Mouse (Mus musculus): Measurements from ENCODE around the gene Rps6kl1. TPM values are rescaled to one million over a fixed set of nuclear protein-coding genes. Genes with fewer than 3 reads are reported as not detected.
A peak's percentile ranks its signal among the peaks of the same experiment; 100 is the strongest.
"Not testable (repeated sequence)": the region's sequence is repeated elsewhere in the genome, so short reads cannot be mapped to it uniquely, and the experiment has no call there.

Rps6kl1 gene
- polyA plus RNA-seq, 1 experiment: 0.89 TPM

DNA sequence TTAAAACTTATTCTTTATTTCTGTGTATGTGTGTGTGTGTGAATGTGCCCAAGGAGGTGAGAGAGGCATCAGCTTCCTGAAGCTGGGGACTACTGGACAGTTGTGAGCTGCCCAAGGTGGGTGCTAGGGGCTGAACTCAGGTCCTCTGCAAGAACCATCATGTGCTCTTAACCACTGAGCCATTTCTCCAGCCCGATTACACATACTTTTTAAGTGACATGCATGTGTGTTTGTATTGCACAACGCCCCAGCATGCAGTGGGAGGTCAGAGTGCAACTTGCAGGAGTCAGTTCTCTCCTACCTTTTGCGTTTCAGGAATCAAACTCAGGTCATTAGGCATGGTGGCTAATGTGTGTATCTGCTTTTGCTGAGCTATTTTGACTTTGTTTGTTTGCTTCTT lies 1.9 kb upstream of the Rps6kl1 start:
- H3K4me3 ChIP-seq (ENCODE audit: insufficient read depth, low read depth, low read length): no peak overlapping the region
- 70% methylated on average over 3 of the region's 3 CpGs for WGBS
- H3K27me3 ChIP-seq (replicated peaks; ENCODE audit: control insufficient read depth, insufficient read depth, low read length): no peaks in the 10 kb centered on the region
- DNase-seq: no peak
- no peak for TF ChIP-seq POLR2A (IDR thresholded peaks at IDR 0.05; ENCODE audit: low read depth, low read length)
- no peak for TF ChIP-seq CTCF (conservative IDR thresholded peaks at IDR 0.05; ENCODE audit: insufficient read depth, insufficient read length, low read depth, low read length)
- no peaks in the 10 kb centered on the region for H3K36me3 ChIP-seq (ENCODE audit: control insufficient read depth, insufficient read depth, low read length)
- H3K27ac ChIP-seq (ENCODE audit: insufficient read depth, low read depth, low read length): no peak overlapping the region
- H3K4me1 ChIP-seq (ENCODE audit: control insufficient read depth, insufficient read depth, low read length): no peaks in the 10 kb centered on the region

DNA sequence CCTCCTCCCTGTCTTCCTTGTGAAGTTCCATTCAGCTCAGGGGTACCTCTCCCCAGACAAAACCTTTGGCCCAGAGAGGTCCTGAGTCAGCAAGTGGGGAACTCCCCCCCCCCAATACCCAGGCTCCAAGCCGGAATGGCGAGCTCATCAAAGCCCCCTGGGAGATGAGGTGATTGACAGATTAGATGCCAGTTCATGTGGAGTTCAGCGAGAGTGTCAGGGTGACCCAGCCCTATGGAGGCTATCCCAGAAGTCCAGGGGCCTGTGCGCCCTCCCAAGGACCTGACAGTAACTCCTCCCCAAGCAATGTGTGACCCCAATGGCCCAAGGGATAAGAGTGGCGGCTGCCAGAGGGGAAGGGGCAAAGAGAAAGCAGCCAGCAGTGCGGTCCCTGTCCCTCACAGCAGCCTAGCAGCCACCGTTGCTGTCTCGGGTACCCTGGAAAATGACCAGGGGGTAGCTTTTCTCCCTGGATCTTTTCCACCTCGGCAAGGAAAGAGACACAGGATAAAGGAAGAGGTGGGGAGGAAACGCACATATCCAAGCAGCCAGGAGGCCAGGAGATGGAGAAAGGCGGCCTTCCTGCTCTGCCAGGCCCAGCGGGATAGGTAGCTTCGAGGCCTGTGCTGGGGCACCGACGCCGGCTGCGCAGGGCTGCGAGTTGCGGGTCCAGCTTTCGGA lies 603 bp downstream of the Rps6kl1 start:
- no peaks in the 10 kb centered on the region for H3K36me3 ChIP-seq (ENCODE audit: control insufficient read depth, insufficient read depth, low read length)
- H3K4me3 ChIP-seq (ENCODE audit: insufficient read depth, low read depth, low read length): peak overlapping the region; percentile 47
- no peaks in the 10 kb centered on the region for H3K4me1 ChIP-seq (ENCODE audit: control insufficient read depth, insufficient read depth, low read length)
- H3K27me3 ChIP-seq (replicated peaks; ENCODE audit: control insufficient read depth, insufficient read depth, low read length): no peaks in the 10 kb centered on the region
- 28% methylated on average over 20 of the region's 20 CpGs for WGBS
- DNase-seq: no peak
- TF ChIP-seq POLR2A (IDR thresholded peaks at IDR 0.05; ENCODE audit: low read depth, low read length) (no peak), CTCF (conservative IDR thresholded peaks at IDR 0.05; ENCODE audit: insufficient read depth, insufficient read length, low read depth, low read length) (no peak)
- H3K27ac ChIP-seq (ENCODE audit: insufficient read depth, low read depth, low read length): no peak overlapping the region

DNA sequence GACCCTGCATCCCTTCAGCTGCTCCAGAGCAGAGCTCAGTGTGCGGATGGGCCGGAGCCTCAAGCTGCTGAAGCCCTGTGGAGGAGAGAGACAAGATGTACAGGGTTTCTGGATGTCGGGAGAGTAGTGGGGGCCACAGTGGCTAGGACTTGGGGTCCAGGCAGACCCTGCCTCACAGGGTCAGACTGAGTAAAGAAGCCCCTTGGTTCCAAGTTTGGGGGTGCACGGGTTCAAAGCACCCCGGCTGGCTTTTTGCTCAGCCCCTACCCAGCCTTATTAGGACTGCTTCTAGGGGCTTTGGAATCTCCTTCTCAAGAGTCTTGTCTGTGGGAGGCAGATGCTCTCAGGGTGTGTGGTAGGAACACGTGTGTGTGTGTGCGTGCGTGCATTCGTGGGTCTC lies 4.2 kb downstream of the Rps6kl1 start:
- Histone ChIP-seq H3K4me1 (ENCODE audit: control insufficient read depth, insufficient read depth, low read length) (no peaks in the 10 kb centered on the region), H3K27ac (ENCODE audit: insufficient read depth, low read depth, low read length) (no peak overlapping the region), H3K27me3 (replicated peaks; ENCODE audit: control insufficient read depth, insufficient read depth, low read length) (no peaks in the 10 kb centered on the region), H3K4me3 (ENCODE audit: insufficient read depth, low read depth, low read length) (no peak overlapping the region), H3K36me3 (ENCODE audit: control insufficient read depth, insufficient read depth, low read length) (no peaks in the 10 kb centered on the region)
- DNase-seq: no peak
- no peak for TF ChIP-seq CTCF (conservative IDR thresholded peaks at IDR 0.05; ENCODE audit: insufficient read depth, insufficient read length, low read depth, low read length)
- TF ChIP-seq POLR2A (IDR thresholded peaks at IDR 0.05; ENCODE audit: low read depth, low read length): no peak
- WGBS: 82% methylated on average over 9 of the region's 9 CpGs

DNA sequence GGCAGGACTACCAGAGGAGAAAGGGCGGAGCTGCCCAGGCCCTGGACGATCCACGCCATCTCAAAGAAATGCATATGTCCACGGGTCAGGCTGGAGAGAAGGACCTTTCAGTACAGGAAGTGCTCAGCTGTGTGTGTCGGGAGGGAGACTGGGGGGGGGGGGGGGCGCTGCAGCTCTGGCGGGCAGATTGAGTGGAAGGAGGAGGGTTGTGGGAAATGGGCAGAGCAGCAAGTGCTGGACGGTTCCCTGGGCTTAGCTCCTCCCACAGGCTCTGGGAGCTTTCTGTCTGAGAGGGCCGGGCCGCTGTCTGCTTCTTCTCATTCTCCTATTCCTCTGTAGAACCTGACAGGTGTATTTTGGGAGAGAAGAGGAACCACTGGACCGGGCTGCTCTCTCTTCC lies 4.7 kb downstream of the Rps6kl1 start:
- no peaks in the 10 kb centered on the region for H3K36me3 ChIP-seq (ENCODE audit: control insufficient read depth, insufficient read depth, low read length)
- TF ChIP-seq CTCF (conservative IDR thresholded peaks at IDR 0.05; ENCODE audit: insufficient read depth, insufficient read length, low read depth, low read length): no peak
- TF ChIP-seq POLR2A (IDR thresholded peaks at IDR 0.05; ENCODE audit: low read depth, low read length): no peak
- DNase-seq: no peak
- 24% methylated on average over 10 of the region's 11 CpGs for WGBS
- no peak overlapping the region for H3K27ac ChIP-seq (ENCODE audit: insufficient read depth, low read depth, low read length)
- no peaks in the 10 kb centered on the region for H3K4me1 ChIP-seq (ENCODE audit: control insufficient read depth, insufficient read depth, low read length)
- no peaks in the 10 kb centered on the region for H3K27me3 ChIP-seq (replicated peaks; ENCODE audit: control insufficient read depth, insufficient read depth, low read length)
- H3K4me3 ChIP-seq (ENCODE audit: insufficient read depth, low read depth, low read length): no peak overlapping the region

DNA sequence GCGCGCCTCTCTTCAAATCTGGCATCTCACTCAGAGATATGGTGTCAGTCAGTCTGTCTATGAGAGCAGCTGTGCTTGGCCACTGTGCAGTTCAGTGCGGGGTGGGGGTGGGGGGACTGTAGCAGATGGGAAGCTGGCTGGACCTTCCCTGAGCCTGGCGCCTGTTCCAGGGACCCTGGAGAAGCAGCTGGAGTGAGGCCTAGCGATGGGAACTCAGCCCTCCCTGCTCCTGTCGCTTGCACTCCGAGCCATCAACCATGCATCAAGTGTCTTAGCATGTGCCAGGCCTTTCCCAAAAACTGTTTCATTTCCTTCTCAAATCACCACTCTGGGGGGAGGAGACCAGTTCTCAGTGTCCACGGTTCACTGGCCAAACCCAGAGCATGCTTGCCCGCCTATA lies 5.4 kb downstream of the Rps6kl1 start:
- no peak for TF ChIP-seq CTCF (conservative IDR thresholded peaks at IDR 0.05; ENCODE audit: insufficient read depth, insufficient read length, low read depth, low read length)
- 75% methylated on average over 9 of the region's 9 CpGs for WGBS
- no peak for DNase-seq
- no peaks in the 10 kb centered on the region for H3K36me3 ChIP-seq (ENCODE audit: control insufficient read depth, insufficient read depth, low read length)
- no peak overlapping the region for H3K27ac ChIP-seq (ENCODE audit: insufficient read depth, low read depth, low read length)
- no peaks in the 10 kb centered on the region for H3K4me1 ChIP-seq (ENCODE audit: control insufficient read depth, insufficient read depth, low read length)
- no peak overlapping the region for H3K4me3 ChIP-seq (ENCODE audit: insufficient read depth, low read depth, low read length)
- no peaks in the 10 kb centered on the region for H3K27me3 ChIP-seq (replicated peaks; ENCODE audit: control insufficient read depth, insufficient read depth, low read length)

DNA sequence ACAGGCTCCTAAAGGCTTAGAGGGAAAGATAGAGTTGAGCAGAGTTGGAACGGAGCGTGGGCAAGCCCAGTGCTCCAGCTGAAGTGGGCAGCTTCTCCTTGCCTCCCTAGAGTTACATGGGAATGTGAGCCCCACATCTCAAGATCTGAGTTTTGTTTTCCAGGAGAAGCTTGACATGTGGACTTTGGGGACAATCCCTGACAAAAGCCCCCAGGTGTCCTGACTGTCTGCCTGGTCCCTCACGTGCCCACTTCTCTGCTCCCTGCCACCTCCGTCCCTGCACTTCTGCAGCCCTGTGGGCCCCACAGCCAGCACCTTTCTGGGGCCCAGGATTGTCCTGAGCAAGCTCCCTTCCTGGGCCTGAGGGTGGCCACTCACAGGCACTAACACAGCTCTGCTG lies 6.2 kb downstream of the Rps6kl1 start:
- no peak for DNase-seq
- no peaks in the 10 kb centered on the region for H3K4me1 ChIP-seq (ENCODE audit: control insufficient read depth, insufficient read depth, low read length)
- no peak overlapping the region for H3K4me3 ChIP-seq (ENCODE audit: insufficient read depth, low read depth, low read length)
- no peaks in the 10 kb centered on the region for H3K27me3 ChIP-seq (replicated peaks; ENCODE audit: control insufficient read depth, insufficient read depth, low read length)
- TF ChIP-seq POLR2A (IDR thresholded peaks at IDR 0.05; ENCODE audit: low read depth, low read length): no peak
- no peak for TF ChIP-seq CTCF (conservative IDR thresholded peaks at IDR 0.05; ENCODE audit: insufficient read depth, insufficient read length, low read depth, low read length)
- H3K27ac ChIP-seq (ENCODE audit: insufficient read depth, low read depth, low read length): no peak overlapping the region
- 94% methylated on average over 4 of the region's 4 CpGs for WGBS
- H3K36me3 ChIP-seq (ENCODE audit: control insufficient read depth, insufficient read depth, low read length): no peaks in the 10 kb centered on the region

DNA sequence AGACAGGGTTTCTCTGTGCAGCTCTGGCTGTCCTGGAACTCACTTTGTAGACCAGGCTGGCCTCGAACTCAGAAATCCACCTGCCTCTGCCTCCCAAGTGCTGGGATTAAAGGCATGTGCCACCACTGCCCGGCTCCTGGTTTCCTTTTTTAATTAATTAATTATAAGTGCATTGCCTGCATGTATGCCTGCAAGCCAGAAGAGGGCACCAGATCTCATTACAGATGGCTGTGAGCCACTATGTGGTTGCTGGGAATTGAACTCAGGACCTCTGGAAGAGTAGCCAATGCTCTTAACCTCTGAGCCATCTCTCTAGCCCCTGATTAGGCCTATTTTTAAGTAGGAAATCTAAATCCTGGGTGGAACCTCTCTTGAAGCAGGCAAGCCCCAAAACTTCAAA lies 6.8 kb downstream of the Rps6kl1 start:
- not testable (repeated sequence) for DNase-seq; H3K27me3 ChIP-seq (replicated peaks; ENCODE audit: control insufficient read depth, insufficient read depth, low read length); H3K36me3 ChIP-seq (ENCODE audit: control insufficient read depth, insufficient read depth, low read length); H3K4me1 ChIP-seq (ENCODE audit: control insufficient read depth, insufficient read depth, low read length); H3K4me3 ChIP-seq (ENCODE audit: insufficient read depth, low read depth, low read length); H3K27ac ChIP-seq (ENCODE audit: insufficient read depth, low read depth, low read length)
- WGBS: 60% methylated on average over 2 of the region's 2 CpGs
- peak; percentile 14; the same call in 1 of the 2 replicates for TF ChIP-seq CTCF (conservative IDR thresholded peaks at IDR 0.05; ENCODE audit: insufficient read depth, insufficient read length, low read depth, low read length)

Data from kidney, adult 2 months (tissue).